Mouse (Mus musculus): ENCODE data around the gene Hfm1.

The Hfm1 gene

GRCm38 (mm10) chr5:106833025-106833424 is 93.1 kb downstream of the Hfm1 start:
- DNase-seq, result no peak

DNA sequence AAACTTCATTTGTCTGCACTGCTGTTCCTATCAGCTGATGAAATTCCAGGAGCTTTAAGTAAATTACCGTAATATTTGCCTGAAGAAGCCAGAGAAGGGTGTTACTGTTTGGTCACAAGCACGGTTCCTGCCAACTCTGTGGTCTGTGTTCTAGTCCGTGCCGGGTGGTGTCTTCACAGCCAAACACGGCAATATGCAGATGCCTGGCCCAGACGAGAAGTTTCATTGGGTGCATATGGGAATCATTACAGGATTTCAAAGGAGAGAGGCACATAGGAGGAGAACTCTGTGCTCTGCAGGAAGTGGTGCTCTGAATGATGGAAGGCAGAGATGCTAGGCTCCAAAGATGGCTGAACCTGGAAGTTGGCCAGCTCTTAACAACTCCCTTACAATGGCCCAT is 94.7 kb downstream of the Hfm1 start:
- DNase-seq, result no peak

- DNase-seq, result no peak
These were observed 95.3 kb downstream of the Hfm1 start for GRCm38 (mm10) chr5:106830775-106831174.

DNA sequence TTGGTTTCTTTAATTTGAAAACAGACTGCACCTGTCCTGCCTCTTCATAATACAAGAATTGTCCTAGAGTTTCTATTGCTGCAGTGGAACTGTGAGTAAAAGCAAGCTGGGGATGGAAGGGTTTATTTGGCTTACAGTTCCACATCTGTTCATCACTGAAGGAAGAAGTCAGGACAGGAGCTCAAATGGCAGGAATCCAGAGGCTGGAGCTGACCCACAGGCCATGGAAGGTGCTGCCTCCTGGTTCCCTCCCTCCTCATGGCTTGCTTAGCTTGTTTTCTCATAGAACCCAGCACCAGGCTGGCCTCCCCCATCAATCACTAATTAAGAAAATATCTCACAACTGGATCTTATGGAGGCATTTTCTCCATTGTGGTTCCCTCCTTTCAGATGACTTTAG is 99.4 kb downstream of the Hfm1 start:
- DNase-seq, result no peak

- DNase-seq, result no peak
These were observed 100.1 kb downstream of the Hfm1 start for GRCm38 (mm10) chr5:106826044-106826443.

GRCm38 (mm10) chr5:106825301-106825853 is 100.7 kb downstream of the Hfm1 start:
- DNase-seq, result peak; percentile 22

- DNase-seq, result no peak
These were observed 101.4 kb downstream of the Hfm1 start for GRCm38 (mm10) chr5:106824716-106825115.

GRCm38 (mm10) chr5:106819630-106820029 is 106.5 kb downstream of the Hfm1 start:
- no peak for DNase-seq

- no peak for DNase-seq
These were observed 110.0 kb downstream of the Hfm1 start for GRCm38 (mm10) chr5:106815923-106816654.

GRCm38 (mm10) chr5:106814611-106815010 is 111.5 kb downstream of the Hfm1 start:
- DNase-seq, result no peak

GRCm38 (mm10) chr5:106803094-106803493 is 123.0 kb downstream of the Hfm1 start:
- DNase-seq, result peak; percentile 61

- DNase-seq, result peak; percentile 89
These were observed 124.0 kb downstream of the Hfm1 start for GRCm38 (mm10) chr5:106801886-106802798.

DNA sequence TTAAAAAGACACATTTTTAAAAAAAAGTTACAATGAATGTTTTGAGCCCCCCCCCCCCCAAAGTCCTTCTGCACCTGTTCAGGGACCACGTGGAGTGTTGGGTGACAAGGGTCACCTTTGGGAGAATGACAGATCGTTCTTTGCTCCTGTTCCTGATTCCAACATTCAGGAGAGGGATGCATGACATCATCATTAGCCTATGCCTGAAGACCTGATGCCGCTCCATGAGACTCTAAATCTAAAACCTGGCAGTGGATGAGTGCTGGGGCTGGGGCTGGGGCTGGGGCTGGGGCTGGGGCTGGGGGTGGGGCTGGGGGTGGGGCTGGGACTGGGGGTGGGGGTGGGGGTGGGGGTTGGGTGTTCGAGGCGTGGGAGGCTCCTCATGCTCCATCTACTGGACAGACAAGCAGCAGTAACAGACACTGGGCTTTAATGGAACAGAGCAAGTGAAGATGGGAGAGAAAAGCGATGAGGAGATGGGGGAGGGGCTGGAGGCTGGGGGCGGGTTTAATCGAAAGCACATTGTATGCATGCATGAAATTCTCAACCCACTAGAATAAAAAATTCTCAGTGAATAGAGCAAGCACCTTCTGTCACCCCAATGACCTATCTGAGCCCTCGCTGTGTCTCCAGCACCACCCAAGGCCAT is 124.8 kb downstream of the Hfm1 start:
- DNase-seq, result no peak

- no peak for DNase-seq
These were observed 128.2 kb downstream of the Hfm1 start for GRCm38 (mm10) chr5:106797896-106798295.

- DNase-seq, result peak; percentile 34
These were observed 134.9 kb downstream of the Hfm1 start for GRCm38 (mm10) chr5:106791241-106791572.

DNA sequence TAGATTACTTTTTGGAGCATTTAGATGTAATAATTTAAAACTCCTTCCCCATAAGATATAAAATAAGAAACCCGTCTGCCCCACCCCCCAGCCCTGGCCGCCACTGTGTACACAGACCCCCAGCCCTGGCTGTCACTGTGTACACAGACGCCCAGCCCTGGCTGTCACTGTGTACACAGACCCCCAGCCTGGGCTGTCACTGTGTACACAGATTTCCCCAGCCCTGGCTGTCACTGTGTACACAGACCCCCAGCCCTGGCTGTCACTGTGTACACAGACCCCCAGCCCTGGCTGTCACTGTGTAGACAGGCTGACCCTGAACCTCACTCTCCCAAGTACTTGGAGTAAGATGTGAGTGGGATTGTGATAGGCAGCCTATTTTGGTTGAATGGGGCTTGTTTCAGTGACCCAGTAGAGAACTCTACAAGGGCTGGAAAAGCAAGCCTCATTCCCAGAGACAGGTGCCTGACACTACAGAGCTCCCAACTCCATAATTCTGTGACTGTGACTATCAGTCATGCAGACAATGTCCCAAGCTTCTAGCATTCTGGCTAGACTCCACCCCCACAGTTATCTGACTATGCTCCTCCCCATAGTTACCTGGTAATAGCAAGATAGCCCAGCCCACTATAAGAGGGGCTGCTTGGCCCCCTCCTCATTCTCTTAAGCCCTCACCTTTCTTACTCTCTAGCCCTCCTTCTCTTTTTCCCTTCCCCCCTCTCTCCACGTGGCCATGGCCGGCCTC is 135.5 kb downstream of the Hfm1 start:
- no peak for DNase-seq
